Mouse (Mus musculus) adipose tissue, adult 10 weeks (tissue): ENCODE data around the gene Ttc26. TPM values are rescaled to one million over a fixed set of nuclear protein-coding genes. Genes with fewer than 3 reads are reported as not detected.

Source experiments
- polyA plus RNA-seq: library from polyadenylated mRNA; stranded (reverse); fragments of 350-450 nt; fragmentation: Illumina TruSeq; extraction: RNeasy Lipid Tissue Mini Kit (QIAGEN cat#74804); gene quantifications from one replicate; pipeline ENCODE4 v1.2.3, GENCODE M21; 2014; ENCODE audit warnings: low read depth, low replicate concordance

The Ttc26 gene
- 3.2 TPM for polyA plus RNA-seq

DNA sequence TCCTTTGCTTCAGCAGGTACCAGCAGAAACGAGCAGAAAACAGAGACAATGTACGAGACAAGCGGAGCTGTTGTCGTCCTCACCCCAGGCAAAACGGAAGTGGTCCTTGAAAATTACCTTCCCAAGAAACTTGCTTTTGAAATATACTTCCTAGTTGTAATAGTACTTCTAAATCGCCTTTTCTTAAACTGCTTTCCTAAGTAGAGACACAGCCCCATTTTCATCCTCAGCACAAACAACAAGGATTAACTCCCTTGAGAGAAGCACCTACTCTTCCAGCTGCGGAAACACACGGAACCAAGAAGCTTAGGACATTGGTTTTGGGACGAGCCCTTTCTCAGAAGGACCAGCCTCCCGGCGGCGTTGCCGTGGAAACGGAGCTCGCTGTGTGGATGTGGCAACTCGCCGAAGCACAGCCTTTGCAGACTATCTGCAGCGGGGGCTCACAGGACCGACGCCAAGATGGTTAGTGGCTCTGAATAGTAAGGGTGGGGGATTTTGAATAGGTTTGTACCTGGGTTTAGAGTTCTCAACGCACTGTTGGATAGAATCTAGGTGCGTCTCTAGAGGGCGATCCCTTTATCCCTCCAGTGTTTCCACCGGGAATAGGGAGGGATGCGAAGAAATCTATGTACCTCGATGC, at the start of gene Ttc26:
Gene Ttc26, plus strand, starts transcription at position 341 of the 643 bp plus-strand sequence.

DNA sequence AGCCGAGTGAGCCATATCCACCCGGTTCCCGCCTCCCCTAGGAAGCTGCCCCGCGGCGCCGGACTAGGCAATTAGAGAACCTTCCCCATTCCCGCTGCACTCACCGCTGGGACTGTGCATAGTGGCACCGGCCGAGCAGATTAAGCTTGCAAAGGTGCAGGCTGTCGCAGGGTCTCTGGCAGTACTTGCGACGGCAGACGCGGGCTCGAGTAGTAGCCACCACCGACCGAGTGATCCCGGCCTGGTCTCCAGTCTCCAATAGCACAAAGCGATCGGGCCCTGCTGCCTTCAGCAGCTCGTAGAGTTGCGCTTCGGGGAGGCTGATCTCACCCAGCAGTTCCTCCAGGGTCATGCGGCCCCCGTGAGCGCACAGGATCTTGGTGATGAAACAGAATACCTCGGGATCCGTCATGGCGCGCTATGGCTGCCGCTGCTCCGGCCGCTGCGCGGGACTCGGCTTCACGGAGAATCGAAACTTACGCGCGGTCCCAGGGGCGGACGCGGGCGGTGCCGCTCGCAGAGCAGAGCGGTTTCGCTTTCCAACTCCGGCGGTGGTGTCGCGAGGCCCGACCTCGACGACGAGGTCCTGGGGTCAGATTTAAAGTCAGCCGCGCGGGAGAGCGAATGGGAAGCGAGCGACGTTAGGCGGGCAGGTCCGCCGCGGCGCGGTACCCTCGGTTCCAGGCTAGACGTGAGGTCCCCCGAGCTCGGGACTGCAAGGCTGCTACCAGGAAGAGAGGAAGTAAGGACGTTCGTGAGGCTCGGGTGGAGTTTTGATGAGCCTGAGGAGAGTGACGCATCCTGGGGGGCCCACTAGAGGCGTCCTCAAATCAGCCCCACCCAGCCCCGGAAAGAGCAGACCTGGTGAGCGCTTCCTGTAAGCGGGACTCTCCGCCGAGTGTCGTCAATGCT, 27.2 kb upstream of the Ttc26 start, which contains the start of gene Zc3hav1:
Gene Zc3hav1, minus strand, starts transcription at position 793 of the 912 bp plus-strand sequence.

DNA sequence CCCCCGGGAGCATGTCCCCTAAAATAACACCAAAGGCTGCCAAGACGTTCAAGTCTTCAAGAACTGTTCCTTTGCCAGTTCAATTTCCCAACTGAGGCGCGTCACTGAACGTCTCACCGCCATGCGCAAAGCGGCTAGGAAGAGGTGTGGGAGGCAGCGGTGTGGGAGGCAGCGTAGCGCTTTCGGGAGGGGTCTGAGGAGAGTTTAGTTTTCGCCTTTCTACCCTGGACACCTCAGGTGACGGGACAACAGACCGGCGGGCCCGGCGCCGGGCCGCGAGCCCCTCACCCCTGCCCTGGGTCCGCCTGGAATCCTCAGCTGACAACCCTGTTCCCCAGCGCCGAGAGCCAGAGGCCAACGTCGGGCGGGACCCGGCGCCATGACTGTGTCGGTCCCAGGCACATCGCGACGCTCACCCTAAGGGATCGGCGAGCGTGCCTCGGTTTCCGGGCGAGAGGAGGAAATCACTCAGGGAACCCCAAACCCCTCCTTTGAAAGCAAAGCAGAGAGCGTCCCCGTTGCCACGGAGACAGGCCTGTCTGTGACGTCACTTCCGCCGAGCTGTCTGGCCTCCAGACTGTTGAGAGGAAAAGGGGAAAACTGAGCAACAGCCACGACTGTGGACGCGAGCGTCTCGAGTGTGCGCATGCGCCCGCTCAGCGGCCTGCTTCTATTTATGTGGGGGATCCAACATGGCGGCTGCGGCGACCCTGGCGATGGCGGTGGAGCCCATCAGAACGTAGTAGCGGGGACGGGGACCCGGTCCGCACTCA, 52.2 kb downstream of the Ttc26 start, which contains the start of gene Ubn2:
Gene Ubn2, plus strand, starts transcription at position 690 of the 773 bp plus-strand sequence.

Other genes starting within 250 kb of the Ttc26 start
- gene D630045J12Rik, start 127.5 kb upstream of the Ttc26 start, polyA plus RNA-seq: 17.1 TPM
- gene Zc3hav1l, start 82.2 kb upstream of the Ttc26 start, polyA plus RNA-seq: 2.1 TPM
- gene Zc3hav1, start 26.9 kb upstream of the Ttc26 start, polyA plus RNA-seq: 28.9 TPM
- 13.8 TPM for gene Ubn2, start 52.5 kb downstream of the Ttc26 start, polyA plus RNA-seq
- 63.0 TPM for gene Fmc1, start 152.0 kb downstream of the Ttc26 start, polyA plus RNA-seq
- gene Luc7l2, start 169.9 kb downstream of the Ttc26 start, polyA plus RNA-seq: 128 TPM